Mouse (Mus musculus) left cerebral cortex, adult 9 months (tissue): ENCODE data around the gene Gnpat.

Source experiments
- DNase-seq, 2 experiments: peaks; one replicate each; pipeline ENCODE4 v3.0.0; 2022; ENCODE audit warnings: low spot score in 2 of 2

Gnpat gene

GRCm38 (mm10) chr8:124898251-124898905 lies 35.5 kb downstream of the Gnpat start:
- DNase-seq, result no peak

- no peak for DNase-seq
Measured at GRCm38 (mm10) chr8:124903198-124903597, 40.4 kb downstream of the Gnpat start.

- DNase-seq, result no peak
Measured at GRCm38 (mm10) chr8:124905482-124905881, 42.6 kb downstream of the Gnpat start.

GRCm38 (mm10) chr8:124909936-124910335 lies 47.1 kb downstream of the Gnpat start:
- no peak for DNase-seq

GRCm38 (mm10) chr8:124910349-124910748 lies 47.5 kb downstream of the Gnpat start:
- no peak for DNase-seq

GRCm38 (mm10) chr8:124911938-124912872 lies 49.4 kb downstream of the Gnpat start:
- no peak for DNase-seq

- DNase-seq, result no peak
Measured at GRCm38 (mm10) chr8:124914061-124914460, 51.2 kb downstream of the Gnpat start.

GRCm38 (mm10) chr8:124917741-124918484 lies 55.1 kb downstream of the Gnpat start:
- no peak for DNase-seq

GRCm38 (mm10) chr8:124921369-124922279 lies 58.8 kb downstream of the Gnpat start:
- no peak for DNase-seq

- no peak for DNase-seq
Measured at GRCm38 (mm10) chr8:124922490-124923089, 59.8 kb downstream of the Gnpat start.

GRCm38 (mm10) chr8:124923971-124924652 lies 61.3 kb downstream of the Gnpat start:
- DNase-seq, result no peak

GRCm38 (mm10) chr8:124925544-124926266 lies 62.9 kb downstream of the Gnpat start:
- no peak for DNase-seq

GRCm38 (mm10) chr8:124926351-124926771 lies 63.5 kb downstream of the Gnpat start:
- DNase-seq, result no peak

- no peak for DNase-seq
Measured at GRCm38 (mm10) chr8:124929006-124929405, 66.2 kb downstream of the Gnpat start.

- peak in 1 of 2 experiments; percentile 26 for DNase-seq
Measured at GRCm38 (mm10) chr8:124930086-124930485, 67.3 kb downstream of the Gnpat start.

GRCm38 (mm10) chr8:124930649-124931048 lies 67.8 kb downstream of the Gnpat start:
- no peak for DNase-seq

- DNase-seq, result no peak
Measured at GRCm38 (mm10) chr8:124932435-124932834, 69.6 kb downstream of the Gnpat start.

GRCm38 (mm10) chr8:124935116-124935515 lies 72.3 kb downstream of the Gnpat start:
- no peak for DNase-seq

GRCm38 (mm10) chr8:124936699-124937098 lies 73.9 kb downstream of the Gnpat start:
- no peak for DNase-seq
